16 mouse cellular contexts compared by ENCODE assay signal in genomic region chr2:52730891-52731290, GRCm38 (mm10).
"Had no signal": no experiment of that assay in that cellular context is flagged by ENCODE, and none has a peak within 500 bp of the region (broad histone marks: within the 10 kb centered on the region; RNA-seq: fewer than 3 reads in every experiment).

No protein-coding gene starts in this region.

- H3K27ac ChIP-seq: kidney, embryonic 15.5 days; limb, embryonic 12.5 days; limb, embryonic 15.5 days; liver, embryonic 14.5 days; macrophage; midbrain, embryonic 12.5 days; stomach, postnatal 0 days had no signal

- H3K27me3 ChIP-seq: kidney, embryonic 15.5 days; limb, embryonic 12.5 days; limb, embryonic 15.5 days; midbrain, embryonic 12.5 days had no signal

- ATAC-seq: liver, postnatal 0 days; lung, postnatal 0 days had no signal

- H3K9ac ChIP-seq: kidney, embryonic 15.5 days; limb, embryonic 12.5 days; limb, embryonic 15.5 days; liver, embryonic 14.5 days; liver, postnatal 0 days; lung, embryonic 14.5 days; midbrain, embryonic 12.5 days had no signal

- H3K4me1 ChIP-seq: kidney, embryonic 15.5 days; limb, embryonic 15.5 days had no signal

- H3K4me2 ChIP-seq: kidney, embryonic 15.5 days; limb, embryonic 12.5 days; limb, embryonic 15.5 days; liver, embryonic 11.5 days; lung, embryonic 14.5 days; midbrain, embryonic 12.5 days had no signal

- DNase-seq: kidney, adult 8-10 months; kidney, postnatal 10 days; kidney, postnatal 4 days; left cerebral cortex, postnatal 4 days; liver, postnatal 0 days; lung, embryonic 14.5 days; thymus, postnatal 25 days had no signal

- H3K36me3 ChIP-seq: limb, embryonic 15.5 days; midbrain, embryonic 12.5 days had no signal

- H3K9me3 ChIP-seq: kidney, embryonic 15.5 days; limb, embryonic 12.5 days; limb, embryonic 15.5 days; midbrain, embryonic 12.5 days had no signal

- H3K4me3 ChIP-seq: kidney, embryonic 15.5 days; limb, embryonic 12.5 days; limb, embryonic 15.5 days; midbrain, embryonic 12.5 days had no signal
